Mouse (Mus musculus) C2C12 (cell line): ENCODE data around the gene Hoxb8.

ENCODE experiments used
- CEBPB ChIP-seq: IDR thresholded peaks from one replicate; pipeline ENCODE4 v1.6.1; 2011; ENCODE audit warnings: low read depth, mild to moderate bottlenecking, control low read depth, moderate library complexity
- CTCF ChIP-seq: IDR thresholded peaks from one replicate; pipeline ENCODE4 v1.5.1; 2011; ENCODE audit not compliant: control insufficient read depth, insufficient read depth, insufficient read length
- FOSL1 ChIP-seq: IDR thresholded peaks from one replicate; pipeline ENCODE4 v1.8.0; 2011; ENCODE audit warnings: mild to moderate bottlenecking, low read length; ENCODE audit not compliant: poor library complexity, insufficient read depth, severe bottlenecking
- MAX ChIP-seq: IDR thresholded peaks from one replicate; pipeline ENCODE4 v1.6.1; 2011; ENCODE audit warnings: mild to moderate bottlenecking, control low read depth
- MYOD1 ChIP-seq: IDR thresholded peaks from one replicate; pipeline ENCODE4 v1.6.1; 2011; ENCODE audit warnings: low read depth; ENCODE audit not compliant: control insufficient read depth, insufficient read length
- MYOG ChIP-seq: IDR thresholded peaks from one replicate; pipeline ENCODE4 v1.6.1; 2011; ENCODE audit not compliant: control insufficient read depth, insufficient read length; ENCODE audit errors: extremely low read depth
- USF1 ChIP-seq: IDR thresholded peaks from one replicate; pipeline ENCODE4 v1.6.1; 2011; ENCODE audit warnings: low read depth, mild to moderate bottlenecking, control low read depth, moderate library complexity

DNA sequence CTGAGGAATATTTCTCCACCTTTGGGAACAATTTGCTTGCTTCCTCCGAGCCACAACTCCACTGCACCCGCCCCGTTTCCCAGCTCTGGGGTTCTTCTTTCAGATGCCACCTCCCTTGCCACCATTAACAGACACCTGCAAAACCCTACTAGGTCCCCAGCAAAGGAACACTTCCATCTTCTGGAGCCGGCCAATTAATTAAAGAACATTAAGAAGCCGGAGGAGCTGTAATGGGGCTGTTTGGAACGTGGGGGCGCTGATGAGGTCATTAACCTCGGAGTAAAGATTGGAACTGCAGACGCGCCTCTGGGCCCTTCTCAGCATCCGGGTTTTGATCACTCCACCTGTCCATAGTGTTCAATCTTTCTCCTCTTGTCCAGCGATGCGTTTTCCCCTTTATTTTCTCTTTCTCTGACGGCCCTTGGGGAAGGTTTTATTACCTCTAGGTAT, 25.7 kb upstream of the Hoxb8 start:
- TF ChIP-seq CTCF: no peak
- no peak for TF ChIP-seq MAX
- no peak for TF ChIP-seq MYOG
- TF ChIP-seq USF1: no peak
- TF ChIP-seq CEBPB: no peak
- no peak for TF ChIP-seq MYOD1
- no peak for TF ChIP-seq FOSL1
